In genomic region chr9:24780391-24780928, GRCm38 (mm10) we compare ENCODE assay signal across 8 mouse cellular contexts. TPM values are rescaled to one million over a fixed set of nuclear protein-coding genes. Genes with fewer than 3 reads are reported as not detected.
DNase-seq lines count a peak whose midpoint lies in the region; ATAC-seq and TF ChIP-seq lines count a peak whose summit lies in the region.

No protein-coding gene starts in this region.

- DNase-seq in lung, postnatal 0 days (ENCODE audit: low spot score) = no peak
- no peak for DNase-seq in lung, postnatal 14 days
- no peak for DNase-seq in gastrocnemius, postnatal 4 days (ENCODE audit: low spot score in 2 of 2)
- DNase-seq in adipocyte (ENCODE audit: low spot score) = no peak
- no peak for DNase-seq in right cerebral cortex, postnatal 10 days (ENCODE audit: low spot score in 2 of 2)

- H3K4me2 ChIP-seq in lung, postnatal 0 days (replicated peaks; ENCODE audit: low read depth, low read length) = peak overlapping the region; percentile 42
- peak overlapping the region; percentile 72 for H3K4me2 ChIP-seq in heart, embryonic 15.5 days
- H3K4me2 ChIP-seq in liver, embryonic 12.5 days = peak overlapping the region; percentile 65
- H3K4me2 ChIP-seq in stomach, embryonic 16.5 days (ENCODE audit: low read depth, low read length) = peak overlapping the region; percentile 60

- H3K27ac ChIP-seq in lung, postnatal 0 days (ENCODE audit: low read length) = no peak overlapping the region
- peak overlapping the region; percentile 78 for H3K27ac ChIP-seq in heart, embryonic 15.5 days
- no peak overlapping the region for H3K27ac ChIP-seq in liver, embryonic 12.5 days
- no peak overlapping the region for H3K27ac ChIP-seq in stomach, embryonic 16.5 days (ENCODE audit: low read length)

- ATAC-seq in lung, postnatal 0 days = no peak
- peak; percentile 48 for ATAC-seq in heart, embryonic 15.5 days (replicated peaks; ENCODE audit: insufficient number of reproducible peaks, insufficient read depth, low FRiP score, low read depth)
- no peak for ATAC-seq in liver, embryonic 12.5 days
- 0 out of 2 replicates have a peak, but pooled peaks have one; percentile 38 for ATAC-seq in stomach, embryonic 16.5 days (ENCODE audit: insufficient read depth, low FRiP score)

- TF ChIP-seq EP300 in lung, postnatal 0 days (IDR thresholded peaks at IDR 0.05) = no peak

- H3K27me3 ChIP-seq in lung, postnatal 0 days (replicated peaks; ENCODE audit: insufficient read depth, low read length) = peaks cover 60% of the 10 kb centered on the region
- peaks cover 14% of the 10 kb centered on the region; the same call in 1 of the 2 replicates for H3K27me3 ChIP-seq in heart, embryonic 15.5 days
- H3K27me3 ChIP-seq in liver, embryonic 12.5 days (replicated peaks) = peaks cover 74% of the 10 kb centered on the region
- H3K27me3 ChIP-seq in stomach, embryonic 16.5 days (ENCODE audit: control insufficient read depth, insufficient read depth, low read length) = peaks cover 65% of the 10 kb centered on the region

- H3K9ac ChIP-seq in lung, postnatal 0 days (replicated peaks; ENCODE audit: low read depth) = no peak overlapping the region
- H3K9ac ChIP-seq in heart, embryonic 15.5 days = peak overlapping the region; percentile 57
- H3K9ac ChIP-seq in liver, embryonic 12.5 days = no peak overlapping the region
- no peak overlapping the region for H3K9ac ChIP-seq in stomach, embryonic 16.5 days (ENCODE audit: low read length)

- WGBS in lung, postnatal 0 days = 2% methylated on average over 16 of the region's 22 CpGs
- 14% methylated on average over 19 of the region's 22 CpGs for WGBS in heart, embryonic 15.5 days
- WGBS in liver, embryonic 12.5 days (ENCODE audit: insufficient replicate concordance) = 6% methylated on average over 17 of the region's 22 CpGs
- whole genome bisulfite sequencing in stomach, embryonic 16.5 days = 3% methylated on average over 18 of the region's 22 CpGs

- no peak for TF ChIP-seq CTCF in lung, postnatal 0 days (IDR thresholded peaks at IDR 0.05)

- peak overlapping the region; percentile 28; the same call in 1 of the 2 replicates for H3K4me3 ChIP-seq in lung, postnatal 0 days (ENCODE audit: low read depth, low read length)
- H3K4me3 ChIP-seq in heart, embryonic 15.5 days = peak overlapping the region; percentile 51
- peak overlapping the region; percentile 33; the same call in 1 of the 2 replicates for H3K4me3 ChIP-seq in liver, embryonic 12.5 days
- H3K4me3 ChIP-seq in stomach, embryonic 16.5 days (replicated peaks; ENCODE audit: low read length) = peak overlapping the region; percentile 40

- H3K4me1 ChIP-seq in lung, postnatal 0 days (ENCODE audit: insufficient read depth, low read depth, low read length) = no peaks in the 10 kb centered on the region
- H3K4me1 ChIP-seq in heart, embryonic 15.5 days (replicated peaks) = peaks cover 46% of the 10 kb centered on the region
- no peaks in the 10 kb centered on the region for H3K4me1 ChIP-seq in liver, embryonic 12.5 days
- peaks cover 9% of the 10 kb centered on the region for H3K4me1 ChIP-seq in stomach, embryonic 16.5 days (ENCODE audit: control insufficient read depth, insufficient read depth, low read length)

- no peaks in the 10 kb centered on the region for H3K36me3 ChIP-seq in lung, postnatal 0 days (ENCODE audit: insufficient read depth, low read length)
- H3K36me3 ChIP-seq in heart, embryonic 15.5 days = no peaks in the 10 kb centered on the region
- no peaks in the 10 kb centered on the region for H3K36me3 ChIP-seq in liver, embryonic 12.5 days
- no peaks in the 10 kb centered on the region for H3K36me3 ChIP-seq in stomach, embryonic 16.5 days (ENCODE audit: control insufficient read depth, insufficient read depth, low read length)

- no peaks in the 10 kb centered on the region for H3K9me3 ChIP-seq in lung, postnatal 0 days (ENCODE audit: low read length)
- no peaks in the 10 kb centered on the region for H3K9me3 ChIP-seq in heart, embryonic 15.5 days (replicated peaks)
- H3K9me3 ChIP-seq in liver, embryonic 12.5 days (replicated peaks) = no peaks in the 10 kb centered on the region
- H3K9me3 ChIP-seq in stomach, embryonic 16.5 days (replicated peaks; ENCODE audit: control insufficient read depth, low read length) = no peaks in the 10 kb centered on the region

RNA-seq across cellular contexts. Expression of gene Tbx20, which starts 6.4 kb away (rescaled TPM):
- polyA plus RNA-seq in lung, postnatal 0 days (2015; fragmentation: Nextera tagmentation; extraction: Ambion mirVana) = 0.69 and 0.88 TPM in 2 replicates
- polyA plus RNA-seq in heart, embryonic 15.5 days (2015; fragmentation: Nextera tagmentation; extraction: Ambion mirVana) = 62.6 and 70.1 TPM in 2 replicates
- 1.8 and 1.9 TPM in 2 replicates for polyA plus RNA-seq in liver, embryonic 12.5 days (2016; fragmentation: Nextera tagmentation; extraction: Ambion mirVana)
- 0.15 and 0.30 TPM in 2 replicates for polyA plus RNA-seq in stomach, embryonic 16.5 days (2015; fragmentation: Nextera tagmentation; extraction: Ambion mirVana)
- total RNA-seq in gastrocnemius, postnatal 4 days (2021) = under 1 TPM in 1 of 2 experiments, not detected in 1; 0.25 TPM

Comparison
In these comparisons a context has a peak if more than half of its experiments do, and no peak if none do; other contexts are left out.
1. ATAC-seq: peak in heart, embryonic 15.5 days (single experiment) and stomach, embryonic 16.5 days (single experiment); none in lung, postnatal 0 days (single experiment) and liver, embryonic 12.5 days (single experiment).
2. RNA of gene Tbx20, which starts 6.4 kb away (polyA plus RNA-seq): 62.6 to 70.1 TPM in heart, embryonic 15.5 days; 1.8 to 1.9 TPM in liver, embryonic 12.5 days, 0.69 to 0.88 TPM in lung, postnatal 0 days and 0.15 to 0.30 TPM in stomach, embryonic 16.5 days; every median in the first group is over 10 times any median in the second.
3. Peak in every context shown above with its lines, with median percentiles within 50 percentile points of each other: H3K4me2 ChIP-seq and H3K4me3 ChIP-seq.